Mouse (Mus musculus) intestine, postnatal 0 days (tissue): ENCODE data around the gene Arhgef6. TPM values are rescaled to one million over a fixed set of nuclear protein-coding genes. Genes with fewer than 3 reads are reported as not detected.

ENCODE experiments used
- ATAC-seq: fragments of 200-750 bp; cut with Nextera tagmentation; 2 replicates; pipeline ENCODE4 v1.8.0; 2017; ENCODE audit warnings: mild to moderate bottlenecking, moderate TSS enrichment, moderate library complexity
- H3K27ac ChIP-seq: fragments of 300-500 bp; sonication (generic); 2 replicates; pipeline ENCODE4 v1.5.1; 2014; ENCODE audit warnings: mild to moderate bottlenecking, low read depth, low read length, moderate library complexity
- H3K27me3 ChIP-seq: fragments of 300-500 bp; sonication (generic); replicated peaks from 2 replicates; pipeline ENCODE4 v1.6.1; 2014; ENCODE audit warnings: low read length, mixed read lengths; ENCODE audit not compliant: control insufficient read depth, insufficient read depth
- H3K36me3 ChIP-seq: fragments of 300-500 bp; sonication (generic); 2 replicates; pipeline ENCODE4 v1.6.1; 2014; ENCODE audit warnings: mild to moderate bottlenecking, moderate library complexity; ENCODE audit not compliant: control insufficient read depth, insufficient read depth
- H3K4me1 ChIP-seq: fragments of 300-500 bp; sonication (generic); replicated peaks from 2 replicates; pipeline ENCODE4 v1.6.1; 2014; ENCODE audit warnings: antibody characterized with exemption, low read length, mixed read lengths; ENCODE audit not compliant: control insufficient read depth, insufficient read depth
- H3K4me2 ChIP-seq: fragments of 300-500 bp; sonication (generic); replicated peaks from 2 replicates; pipeline ENCODE4 v1.6.1; 2014; ENCODE audit warnings: low read depth, mild to moderate bottlenecking, moderate library complexity
- H3K4me3 ChIP-seq: fragments of 300-500 bp; sonication (generic); 2 replicates; pipeline ENCODE4 v1.5.1; 2014; ENCODE audit warnings: low read depth, low read length
- H3K9ac ChIP-seq: fragments of 300-500 bp; sonication (generic); 2 replicates; pipeline ENCODE4 v1.6.1; 2014; ENCODE audit warnings: mild to moderate bottlenecking, low read depth, low read length
- H3K9me3 ChIP-seq: fragments of 300-500 bp; sonication (generic); 2 replicates; pipeline ENCODE4 v1.6.1; 2016; ENCODE audit warnings: mixed run types; ENCODE audit not compliant: control insufficient read depth
- CTCF ChIP-seq: sonication (generic); IDR thresholded peaks from 2 replicates; pipeline ENCODE4 v1.5.1; 2016; ENCODE audit warnings: low read depth, mild to moderate bottlenecking, control low read depth, antibody characterized with exemption, moderate library complexity
- WGBS: fragments of 180-500 bp; shearing (Covaris S2); extraction: QIAGEN DNeasy Blood & Tissue Kit; methylation state at CpG from one replicate; pipeline ENCODE4 v1.1.7; 2014; 5-methylcytosine and 5-hydroxymethylcytosine counted together
- polyA plus RNA-seq: library from polyadenylated mRNA; unstranded; fragments of >200 nt; fragmentation: Nextera tagmentation; extraction: Ambion mirVana; gene quantifications from 2 replicates; pipeline ENCODE4 v1.2.1, GENCODE M21; 2015

Arhgef6 gene
- polyA plus RNA-seq, 1 experiment from 2014 or later: 2.7 TPM

- 40% methylated on average over 6 of the region's 6 CpGs for WGBS
- H3K27me3 ChIP-seq: no peaks in the 10 kb centered on the region
- H3K9ac ChIP-seq: no peak overlapping the region
- H3K27ac ChIP-seq: no peak overlapping the region
- ATAC-seq: no peak
- TF ChIP-seq CTCF: no peak
- no peaks in the 10 kb centered on the region for H3K36me3 ChIP-seq
- no peak overlapping the region for H3K4me2 ChIP-seq
- H3K9me3 ChIP-seq: no peaks in the 10 kb centered on the region
- no peak overlapping the region for H3K4me3 ChIP-seq
- no peaks in the 10 kb centered on the region for H3K4me1 ChIP-seq
These were observed 60.8 kb downstream of the Arhgef6 start for GRCm38 (mm10) chrX:57277560-57278335.

- Histone ChIP-seq H3K27ac (no peak overlapping the region), H3K27me3 (no peaks in the 10 kb centered on the region), H3K9ac (no peak overlapping the region), H3K9me3 (no peaks in the 10 kb centered on the region), H3K4me1 (no peaks in the 10 kb centered on the region), H3K36me3 (no peaks in the 10 kb centered on the region), H3K4me3 (no peak overlapping the region), H3K4me2 (no peak overlapping the region)
- 78% methylated on average over 4 of the region's 4 CpGs for WGBS
- ATAC-seq: no peak
- no peak for TF ChIP-seq CTCF
These were observed 75.0 kb downstream of the Arhgef6 start for GRCm38 (mm10) chrX:57263515-57263914.

GRCm38 (mm10) chrX:57260744-57261143 is 77.8 kb downstream of the Arhgef6 start:
- Histone ChIP-seq H3K9me3 (no peaks in the 10 kb centered on the region), H3K27ac (no peak overlapping the region), H3K4me3 (no peak overlapping the region), H3K9ac (no peak overlapping the region), H3K4me1 (no peaks in the 10 kb centered on the region), H3K36me3 (no peaks in the 10 kb centered on the region), H3K4me2 (no peak overlapping the region), H3K27me3 (no peaks in the 10 kb centered on the region)
- TF ChIP-seq CTCF: peak; percentile 46
- no peak for ATAC-seq
- WGBS: 53% methylated on average over 2 of the region's 2 CpGs

GRCm38 (mm10) chrX:57253329-57254055 is 85.0 kb downstream of the Arhgef6 start:
- WGBS: 62% methylated on average over 7 of the region's 7 CpGs
- H3K4me3 ChIP-seq: no peak overlapping the region
- no peak for ATAC-seq
- H3K36me3 ChIP-seq: no peaks in the 10 kb centered on the region
- no peak overlapping the region for H3K4me2 ChIP-seq
- no peak overlapping the region for H3K9ac ChIP-seq
- H3K9me3 ChIP-seq: no peaks in the 10 kb centered on the region
- no peaks in the 10 kb centered on the region for H3K27me3 ChIP-seq
- H3K27ac ChIP-seq: no peak overlapping the region
- no peak for TF ChIP-seq CTCF
- no peaks in the 10 kb centered on the region for H3K4me1 ChIP-seq

- Histone ChIP-seq H3K4me2 (no peak overlapping the region), H3K4me1 (no peaks in the 10 kb centered on the region), H3K9ac (no peak overlapping the region), H3K4me3 (no peak overlapping the region), H3K9me3 (no peaks in the 10 kb centered on the region), H3K27me3 (no peaks in the 10 kb centered on the region), H3K36me3 (no peaks in the 10 kb centered on the region), H3K27ac (no peak overlapping the region)
- no peak for ATAC-seq
- 68% methylated on average over 3 of the region's 3 CpGs for WGBS
- TF ChIP-seq CTCF: no peak
These were observed 100.0 kb downstream of the Arhgef6 start for GRCm38 (mm10) chrX:57238572-57238971.

- TF ChIP-seq CTCF: peak; percentile 31; the same call in 1 of the 2 replicates
- 65% methylated on average over 4 of the region's 4 CpGs for WGBS
- Histone ChIP-seq H3K27me3 (no peaks in the 10 kb centered on the region), H3K4me1 (no peaks in the 10 kb centered on the region), H3K36me3 (no peaks in the 10 kb centered on the region), H3K27ac (no peak overlapping the region), H3K9me3 (no peaks in the 10 kb centered on the region), H3K4me2 (no peak overlapping the region), H3K9ac (no peak overlapping the region), H3K4me3 (no peak overlapping the region)
- ATAC-seq: no peak
These were observed 102.5 kb downstream of the Arhgef6 start for GRCm38 (mm10) chrX:57235982-57236381.
